Mouse (Mus musculus) kidney, adult 9 months (tissue): Measurements from ENCODE around the gene Ubl4b.
A peak's percentile ranks its signal among the peaks of the same experiment; 100 is the strongest.

Experiments
- DNase-seq: peaks from one replicate; pipeline ENCODE4 v3.0.0; 2022

Ubl4b gene

GRCm38 (mm10) chr3:107554842-107555241, at the start of gene Ubl4b:
TSS of gene Ubl4b (minus strand) at chr3:107555073.
- DNase-seq: no peak

GRCm38 (mm10) chr3:107600127-107600526, 45.3 kb upstream of the Ubl4b start:
- DNase-seq: no peak

GRCm38 (mm10) chr3:107597586-107598389, 42.9 kb upstream of the Ubl4b start:
- no peak for DNase-seq

GRCm38 (mm10) chr3:107597134-107597533, 42.3 kb upstream of the Ubl4b start:
- DNase-seq: no peak

GRCm38 (mm10) chr3:107596559-107596958, 41.7 kb upstream of the Ubl4b start:
- peak; percentile 37 for DNase-seq

GRCm38 (mm10) chr3:107595938-107596461, 41.1 kb upstream of the Ubl4b start:
- DNase-seq: no peak

GRCm38 (mm10) chr3:107595264-107595937, 40.5 kb upstream of the Ubl4b start:
- no peak for DNase-seq

- no peak for DNase-seq
These were observed 39.9 kb upstream of the Ubl4b start, which contains the start of gene Alx3 for GRCm38 (mm10) chr3:107594662-107595263. TSS of gene Alx3 (plus strand) at chr3:107595031.

- no peak for DNase-seq
These were observed 38.8 kb upstream of the Ubl4b start for GRCm38 (mm10) chr3:107593632-107594031.

GRCm38 (mm10) chr3:107591612-107592011, 36.7 kb upstream of the Ubl4b start:
- DNase-seq: no peak

- DNase-seq: no peak
These were observed 31.6 kb upstream of the Ubl4b start for GRCm38 (mm10) chr3:107586504-107586903.

GRCm38 (mm10) chr3:107583893-107584292, 29.0 kb upstream of the Ubl4b start:
- no peak for DNase-seq

GRCm38 (mm10) chr3:107582875-107583767, 28.2 kb upstream of the Ubl4b start:
- no peak for DNase-seq

- no peak for DNase-seq
These were observed 27.4 kb upstream of the Ubl4b start for GRCm38 (mm10) chr3:107582130-107582874.

- DNase-seq: no peak
These were observed 26.5 kb upstream of the Ubl4b start for GRCm38 (mm10) chr3:107581103-107582010.

- DNase-seq: peak; percentile 73
These were observed 24.6 kb upstream of the Ubl4b start for GRCm38 (mm10) chr3:107579466-107579865.

GRCm38 (mm10) chr3:107577810-107578390, 23.0 kb upstream of the Ubl4b start:
- no peak for DNase-seq

- DNase-seq: no peak
These were observed 21.9 kb upstream of the Ubl4b start for GRCm38 (mm10) chr3:107576807-107577206.

GRCm38 (mm10) chr3:107571205-107571604, 16.3 kb upstream of the Ubl4b start:
- peak; percentile 5 for DNase-seq

- DNase-seq: no peak
These were observed 13.8 kb upstream of the Ubl4b start for GRCm38 (mm10) chr3:107568721-107569120.
